13 mouse cellular contexts compared by ENCODE assay signal in the genomic region with DNA sequence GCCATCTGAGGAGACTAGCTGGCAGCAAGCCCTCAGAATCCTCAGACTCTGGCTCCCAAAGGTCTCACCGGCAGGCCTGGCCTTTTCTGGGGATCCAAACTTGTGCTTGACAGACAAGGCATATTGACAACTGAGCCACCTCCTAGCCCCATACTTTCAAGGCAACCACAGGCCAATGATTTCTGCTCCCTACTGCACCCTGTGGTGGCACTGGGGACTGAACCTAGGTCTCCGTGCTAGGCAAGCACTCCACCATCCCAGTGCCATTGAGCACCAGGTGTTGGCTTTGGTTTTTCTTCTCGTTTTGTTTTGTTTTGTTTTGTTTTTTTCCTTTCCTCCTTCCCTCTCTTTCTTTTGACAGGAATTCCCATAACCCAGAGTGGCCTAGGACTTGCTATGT. TPM values are rescaled to one million over a fixed set of nuclear protein-coding genes. Genes with fewer than 3 reads are reported as not detected.
DNase-seq lines count a peak whose midpoint lies in the region; ATAC-seq and TF ChIP-seq lines count a peak whose summit lies in the region.
"Had no signal": no experiment of that assay in that cellular context is flagged by ENCODE, and none has a peak within 500 bp of the region (broad histone marks: within the 10 kb centered on the region; RNA-seq: fewer than 3 reads in every experiment).

No protein-coding gene starts in this region.

- no peak overlapping the region for H3K27ac ChIP-seq in kidney, postnatal 0 days
- H3K27ac ChIP-seq in thymus, adult 2 months (ENCODE audit: control insufficient read depth, insufficient read depth, low read length) = no peak overlapping the region
- H3K27ac ChIP-seq in intestine, embryonic 16.5 days (ENCODE audit: low read length) = no peak overlapping the region

- no peak overlapping the region for H3K4me2 ChIP-seq in kidney, postnatal 0 days (ENCODE audit: low read length)
- H3K4me2 ChIP-seq in intestine, embryonic 16.5 days (ENCODE audit: low read depth, low read length) = no peak overlapping the region

- H3K36me3 ChIP-seq in kidney, postnatal 0 days (ENCODE audit: insufficient read depth, low read length) = peaks cover 14% of the 10 kb centered on the region
- H3K36me3 ChIP-seq in thymus, adult 2 months (ENCODE audit: control insufficient read depth, insufficient read depth, low read length) = no peaks in the 10 kb centered on the region
- no peaks in the 10 kb centered on the region for H3K36me3 ChIP-seq in splenic B cell, adult 2 months (ENCODE audit: control insufficient read depth, insufficient read depth, low read length, poor library complexity, severe bottlenecking)
- 0 out of 2 replicates have a peak, but pooled peaks cover 4% of the 10 kb centered on the region for H3K36me3 ChIP-seq in intestine, embryonic 16.5 days (ENCODE audit: control insufficient read depth, insufficient read depth, low read length)

- H3K9ac ChIP-seq in kidney, postnatal 0 days (ENCODE audit: low read depth, low read length) = no peak overlapping the region
- H3K9ac ChIP-seq in intestine, embryonic 16.5 days (ENCODE audit: low read depth, low read length) = no peak overlapping the region

- peak; percentile 52 for TF ChIP-seq CTCF in kidney, postnatal 0 days (IDR thresholded peaks at IDR 0.05; ENCODE audit: low read depth)
- peak; percentile 34; the same call in 1 of the 2 replicates for TF ChIP-seq CTCF in thymus, adult 2 months (IDR thresholded peaks at IDR 0.05; ENCODE audit: borderline replicate concordance, control insufficient read depth, extremely low read depth, insufficient read depth, low read length, poor library complexity)

- no peaks in the 10 kb centered on the region for H3K27me3 ChIP-seq in kidney, postnatal 0 days (ENCODE audit: insufficient read depth, low read length)
- H3K27me3 ChIP-seq in thymus, adult 2 months (ENCODE audit: control insufficient read depth, insufficient read depth, low read length) = no peaks in the 10 kb centered on the region
- no peaks in the 10 kb centered on the region for H3K27me3 ChIP-seq in splenic B cell, adult 2 months (ENCODE audit: control insufficient read depth, insufficient read depth, low read length, poor library complexity, severe bottlenecking)
- no peaks in the 10 kb centered on the region for H3K27me3 ChIP-seq in intestine, embryonic 16.5 days (replicated peaks; ENCODE audit: control insufficient read depth, insufficient read depth, low read length)

- no peaks in the 10 kb centered on the region for H3K9me3 ChIP-seq in kidney, postnatal 0 days (replicated peaks; ENCODE audit: low read length)
- no peaks in the 10 kb centered on the region for H3K9me3 ChIP-seq in intestine, embryonic 16.5 days (ENCODE audit: control insufficient read depth, low read length)

- no peak for DNase-seq in kidney, postnatal 0 days (ENCODE audit: low spot score)
- no peak for DNase-seq in kidney, postnatal 14 days
- no peak for DNase-seq in thymus, adult 2 months
- DNase-seq in thymus, postnatal 25 days = no peak
- peak; percentile 71 for DNase-seq in R1 (ENCODE audit: low read depth, low spot score)
- peak; percentile 30 for DNase-seq in splenic B cell, adult 2 months (ENCODE audit: low read depth, low spot score)
- DNase-seq in kidney, adult 11 months = no peak
- DNase-seq: gastrocnemius, postnatal 14 days; heart, postnatal 14 days; kidney, adult 9 months; right cerebral cortex, postnatal 14 days had no signal

- H3K4me3 ChIP-seq in kidney, postnatal 0 days (replicated peaks; ENCODE audit: low read depth, low read length) = no peak overlapping the region
- no peak overlapping the region for H3K4me3 ChIP-seq in thymus, adult 2 months (ENCODE audit: control insufficient read depth, insufficient read depth, low read length)
- H3K4me3 ChIP-seq in intestine, embryonic 16.5 days (ENCODE audit: low read length) = no peak overlapping the region

- 0 out of 2 replicates have a peak, but pooled peaks cover 3% of the 10 kb centered on the region for H3K4me1 ChIP-seq in kidney, postnatal 0 days (replicated peaks; ENCODE audit: insufficient read depth, low read length)
- 0 out of 2 replicates have a peak, but pooled peaks cover 4% of the 10 kb centered on the region for H3K4me1 ChIP-seq in thymus, adult 2 months (replicated peaks; ENCODE audit: control insufficient read depth, insufficient read depth, low read length)
- H3K4me1 ChIP-seq in intestine, embryonic 16.5 days (ENCODE audit: control insufficient read depth, insufficient read depth, low read length) = no peaks in the 10 kb centered on the region

- TF ChIP-seq POLR2A in thymus, adult 2 months (IDR thresholded peaks at IDR 0.05; ENCODE audit: control insufficient read depth, extremely low read depth, insufficient read depth, low read length, poor library complexity) = no peak

- WGBS in kidney, postnatal 0 days = 69% methylated on average over 3 of the region's 3 CpGs
- whole genome bisulfite sequencing in thymus, adult 2 months = 66% methylated on average over 3 of the region's 3 CpGs
- WGBS in intestine, embryonic 16.5 days = 75% methylated on average over 3 of the region's 3 CpGs

- no peak for ATAC-seq in kidney, postnatal 0 days (replicated peaks; ENCODE audit: low FRiP score, low read depth)
- ATAC-seq in intestine, embryonic 16.5 days = no peak

RNA-seq across cellular contexts. Expression of a gene that starts 10.0 kb away (rescaled TPM):
- polyA plus RNA-seq in kidney, postnatal 0 days (2015; fragmentation: Nextera tagmentation; extraction: Ambion mirVana) = 10.1 and 10.3 TPM in 2 replicates
- polyA plus RNA-seq in thymus, adult 2 months (2012; rRNA removed) = 9.1 and 12.6 TPM in 2 replicates
- polyA plus RNA-seq in intestine, embryonic 16.5 days (2015; fragmentation: Nextera tagmentation; extraction: Ambion mirVana) = 9.7 and 9.9 TPM in 2 replicates

RNA-seq across cellular contexts. Expression of a gene that starts 26.7 kb away (rescaled TPM):
- 5.6 and 6.1 TPM in 2 replicates for polyA plus RNA-seq in kidney, postnatal 0 days (2015; fragmentation: Nextera tagmentation; extraction: Ambion mirVana)
- polyA plus RNA-seq in thymus, adult 2 months (2012; rRNA removed) = 4.7 and 6.5 TPM in 2 replicates
- 17.3 and 18.4 TPM in 2 replicates for polyA plus RNA-seq in intestine, embryonic 16.5 days (2015; fragmentation: Nextera tagmentation; extraction: Ambion mirVana)
- polyA plus RNA-seq: testis, adult 2 months had no signal

RNA-seq across cellular contexts. Expression of a gene that starts 43.9 kb away (rescaled TPM):
- 28.3 and 28.7 TPM in 2 replicates for polyA plus RNA-seq in kidney, postnatal 0 days (2015; fragmentation: Nextera tagmentation; extraction: Ambion mirVana)
- polyA plus RNA-seq in thymus, adult 2 months (2012; rRNA removed) = 27.7 and 30.8 TPM in 2 replicates
- polyA plus RNA-seq in intestine, embryonic 16.5 days (2015; fragmentation: Nextera tagmentation; extraction: Ambion mirVana) = 23.3 and 24.7 TPM in 2 replicates

RNA-seq across cellular contexts. Expression of a gene that starts 48.5 kb away (rescaled TPM):
- 55.1 and 61.1 TPM in 2 replicates for polyA plus RNA-seq in kidney, postnatal 0 days (2015; fragmentation: Nextera tagmentation; extraction: Ambion mirVana)
- 59.0 and 75.8 TPM in 2 replicates for polyA plus RNA-seq in thymus, adult 2 months (2012; rRNA removed)
- polyA plus RNA-seq in intestine, embryonic 16.5 days (2015; fragmentation: Nextera tagmentation; extraction: Ambion mirVana) = 85.5 and 106 TPM in 2 replicates

Comparison
In these comparisons a context has a peak if more than half of its experiments do, and no peak if none do; other contexts are left out.
1. DNase-seq: peak in R1 (single experiment) and splenic B cell, adult 2 months (single experiment); none in kidney, postnatal 0 days (single experiment), kidney, postnatal 14 days (single experiment), thymus, adult 2 months (single experiment), thymus, postnatal 25 days (single experiment) and kidney, adult 11 months (single experiment).